Mouse (Mus musculus) kidney, postnatal 0 days (tissue): ENCODE measurements around the gene Gli3. TPM values are rescaled to one million over a fixed set of nuclear protein-coding genes. Genes with fewer than 3 reads are reported as not detected.
A peak's percentile ranks its signal among the peaks of the same experiment; 100 is the strongest.

Experiments used
- ATAC-seq: fragments of 200-750 bp; cut with Nextera tagmentation; replicated peaks from 2 replicates; pipeline ENCODE4 v1.8.0; 2017; ENCODE audit warnings: low read depth, moderate number of reproducible peaks, moderate TSS enrichment, moderate library complexity; ENCODE audit not compliant: low FRiP score
- DNase-seq: peaks from one replicate; pipeline ENCODE4 v3.0.0-alpha.2; 2016; ENCODE audit warnings: low spot score
- H3K27ac ChIP-seq: fragments of 300-500 bp; sonication (generic); 2 replicates; pipeline ENCODE4 v1.5.1; 2014; ENCODE audit warnings: mild to moderate bottlenecking
- H3K27me3 ChIP-seq: fragments of 300-500 bp; sonication (generic); 2 replicates; pipeline ENCODE4 v1.6.1; 2014; ENCODE audit warnings: low read length, mixed read lengths; ENCODE audit not compliant: insufficient read depth
- H3K36me3 ChIP-seq: fragments of 300-500 bp; sonication (generic); 2 replicates; pipeline ENCODE4 v1.6.1; 2014; ENCODE audit warnings: low read length, mixed read lengths; ENCODE audit not compliant: insufficient read depth
- H3K4me1 ChIP-seq: fragments of 300-500 bp; sonication (generic); replicated peaks from 2 replicates; pipeline ENCODE4 v1.6.1; 2014; ENCODE audit warnings: antibody characterized with exemption, low read length, mixed read lengths; ENCODE audit not compliant: insufficient read depth
- H3K4me2 ChIP-seq: fragments of 300-500 bp; sonication (generic); 2 replicates; pipeline ENCODE4 v1.6.1; 2014; ENCODE audit warnings: mild to moderate bottlenecking, low read length, moderate library complexity, mixed read lengths
- H3K4me3 ChIP-seq: fragments of 300-500 bp; sonication (generic); replicated peaks from 2 replicates; pipeline ENCODE4 v1.5.1; 2014; ENCODE audit warnings: low read depth, low read length
- H3K9ac ChIP-seq: fragments of 300-500 bp; sonication (generic); 2 replicates; pipeline ENCODE4 v1.6.1; 2014; ENCODE audit warnings: low read depth, low read length
- H3K9me3 ChIP-seq: fragments of 300-500 bp; sonication (generic); replicated peaks from 2 replicates; pipeline ENCODE4 v1.6.1; 2016; ENCODE audit warnings: low read length, inconsistent platforms, mixed read lengths
- CTCF ChIP-seq: IDR thresholded peaks from 2 replicates; pipeline ENCODE4 v1.5.1; 2016; ENCODE audit warnings: antibody characterized with exemption, low read depth, mild to moderate bottlenecking, moderate library complexity
- WGBS: fragments of 180-500 bp; shearing (Covaris S2); extraction: QIAGEN DNeasy Blood & Tissue Kit; methylation state at CpG from one replicate; pipeline ENCODE4 v1.1.7; 2014; 5-methylcytosine and 5-hydroxymethylcytosine counted together
- polyA plus RNA-seq: library from polyadenylated mRNA; unstranded; fragments of >200 nt; fragmentation: Nextera tagmentation; extraction: Ambion mirVana; gene quantifications from 2 replicates; pipeline ENCODE4 v1.2.1, GENCODE M21; 2015

The Gli3 gene
- 7.1 and 7.7 TPM in 2 replicates for polyA plus RNA-seq

GRCm38 (mm10) chr13:15462830-15463491 is at the start of gene Gli3:
Gli3 (plus strand) TSS chr13:15463235.
- no peaks in the 10 kb centered on the region for H3K27me3 ChIP-seq
- H3K27ac ChIP-seq, result peak within 1 kb of the TSS; percentile 92
- ATAC-seq, result peak; percentile 96
- H3K9me3 ChIP-seq, result no peaks in the 10 kb centered on the region
- no peak for TF ChIP-seq CTCF
- WGBS, result under 1% methylated on average over 49 of the region's 76 CpGs
- peak within 1 kb of the TSS; percentile 72 for H3K4me2 ChIP-seq
- H3K4me3 ChIP-seq, result peak within 1 kb of the TSS; percentile 66
- H3K4me1 ChIP-seq, result 0 out of 2 replicates have a peak, but pooled peaks cover 2% of the 10 kb centered on the region
- peak; percentile 92 for DNase-seq
- H3K9ac ChIP-seq, result peak within 1 kb of the TSS; percentile 79
- no peaks in the 10 kb centered on the region for H3K36me3 ChIP-seq

- H3K4me1 ChIP-seq, result no peaks in the 10 kb centered on the region
- H3K36me3 ChIP-seq, result no peaks in the 10 kb centered on the region
- ATAC-seq (no peak), DNase-seq (peak; percentile 3)
- H3K4me3 ChIP-seq, result no peak overlapping the region
- H3K4me2 ChIP-seq, result no peak overlapping the region
- no peak overlapping the region for H3K9ac ChIP-seq
- no peak for TF ChIP-seq CTCF
- H3K27me3 ChIP-seq, result no peaks in the 10 kb centered on the region
- WGBS, result 50% methylated on average over 10 of the region's 10 CpGs
- no peaks in the 10 kb centered on the region for H3K9me3 ChIP-seq
- H3K27ac ChIP-seq, result no peak overlapping the region
Measured at GRCm38 (mm10) chr13:15421182-15421750, 41.8 kb upstream of the Gli3 start.

GRCm38 (mm10) chr13:15442002-15442401 is 21.0 kb upstream of the Gli3 start:
- Histone ChIP-seq H3K4me2 (no peak overlapping the region), H3K27ac (no peak overlapping the region), H3K4me3 (no peak overlapping the region), H3K9me3 (no peaks in the 10 kb centered on the region), H3K36me3 (no peaks in the 10 kb centered on the region), H3K27me3 (no peaks in the 10 kb centered on the region), H3K9ac (no peak overlapping the region), H3K4me1 (no peaks in the 10 kb centered on the region)
- 75% methylated on average over 4 of the region's 4 CpGs for WGBS
- ATAC-seq (no peak), DNase-seq (no peak)
- TF ChIP-seq CTCF, result no peak

GRCm38 (mm10) chr13:15444312-15444711 is 18.7 kb upstream of the Gli3 start:
- H3K4me1 ChIP-seq, result no peaks in the 10 kb centered on the region
- no peak overlapping the region for H3K9ac ChIP-seq
- no peaks in the 10 kb centered on the region for H3K27me3 ChIP-seq
- 52% methylated on average over 4 of the region's 4 CpGs for WGBS
- no peaks in the 10 kb centered on the region for H3K36me3 ChIP-seq
- no peak overlapping the region for H3K4me3 ChIP-seq
- DNase-seq, result no peak
- no peak for TF ChIP-seq CTCF
- H3K27ac ChIP-seq, result no peak overlapping the region
- no peak overlapping the region for H3K4me2 ChIP-seq
- ATAC-seq, result no peak
- H3K9me3 ChIP-seq, result no peaks in the 10 kb centered on the region

- Histone ChIP-seq H3K9ac (no peak overlapping the region), H3K27me3 (no peaks in the 10 kb centered on the region), H3K36me3 (no peaks in the 10 kb centered on the region), H3K4me1 (no peaks in the 10 kb centered on the region), H3K9me3 (no peaks in the 10 kb centered on the region), H3K27ac (no peak overlapping the region), H3K4me3 (no peak overlapping the region), H3K4me2 (no peak overlapping the region)
- ATAC-seq (no peak), DNase-seq (no peak)
- TF ChIP-seq CTCF, result no peak
- 37% methylated on average over 2 of the region's 2 CpGs for WGBS
Measured at GRCm38 (mm10) chr13:15445591-15445990, 17.4 kb upstream of the Gli3 start.

GRCm38 (mm10) chr13:15446004-15446403 is 17.0 kb upstream of the Gli3 start:
- Histone ChIP-seq H3K9ac (no peak overlapping the region), H3K36me3 (no peaks in the 10 kb centered on the region), H3K4me2 (no peak overlapping the region), H3K4me3 (no peak overlapping the region), H3K27ac (no peak overlapping the region), H3K4me1 (no peaks in the 10 kb centered on the region), H3K27me3 (no peaks in the 10 kb centered on the region), H3K9me3 (no peaks in the 10 kb centered on the region)
- 83% methylated on average over 8 of the region's 8 CpGs for WGBS
- ATAC-seq (no peak), DNase-seq (no peak)
- TF ChIP-seq CTCF, result no peak
